Mouse (Mus musculus) G1E-ER4 (cell line): Measurements from ENCODE around the gene Sdccag8. TPM values are rescaled to one million over a fixed set of nuclear protein-coding genes. Genes with fewer than 3 reads are reported as not detected.

Experiments used
- GATA1 ChIP-seq: IDR thresholded peaks from one replicate; pipeline ENCODE4 v1.8.0; 2012; ENCODE audit warnings: low read length, inconsistent platforms
- polyA plus RNA-seq: library from polyadenylated mRNA; stranded (reverse); fragments of >175 nt; gene quantifications from 2 replicates; pipeline ENCODE4 v1.2.3, GENCODE M21; 2012

The Sdccag8 gene
- polyA plus RNA-seq, 1 experiment = 2.0 TPM

- no peak for TF ChIP-seq GATA1
These were observed 9.4 kb downstream of the Sdccag8 start for GRCm38 (mm10) chr1:176823889-176824288.

DNA sequence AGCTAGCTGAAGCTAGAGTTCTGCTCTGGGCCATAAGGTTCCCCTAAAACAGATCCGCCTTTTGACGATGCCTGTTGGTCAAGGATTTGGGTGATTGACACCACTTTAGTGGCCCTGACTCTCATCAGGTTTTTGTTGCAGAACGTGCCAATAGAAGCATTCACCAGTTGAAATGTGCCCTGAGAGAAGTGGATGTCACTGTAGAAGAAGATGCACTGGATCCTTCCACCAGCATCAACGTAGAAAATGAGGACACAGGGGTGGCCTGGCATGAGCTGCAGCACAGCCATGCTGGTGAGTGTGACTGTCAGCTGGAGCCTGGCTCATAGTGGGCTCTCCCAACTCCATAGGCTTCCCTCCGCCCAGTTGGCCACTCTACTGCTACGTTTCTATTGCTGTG lies 10.2 kb downstream of the Sdccag8 start:
- no peak for TF ChIP-seq GATA1

GRCm38 (mm10) chr1:176825084-176825483 lies 10.6 kb downstream of the Sdccag8 start:
- no peak for TF ChIP-seq GATA1

DNA sequence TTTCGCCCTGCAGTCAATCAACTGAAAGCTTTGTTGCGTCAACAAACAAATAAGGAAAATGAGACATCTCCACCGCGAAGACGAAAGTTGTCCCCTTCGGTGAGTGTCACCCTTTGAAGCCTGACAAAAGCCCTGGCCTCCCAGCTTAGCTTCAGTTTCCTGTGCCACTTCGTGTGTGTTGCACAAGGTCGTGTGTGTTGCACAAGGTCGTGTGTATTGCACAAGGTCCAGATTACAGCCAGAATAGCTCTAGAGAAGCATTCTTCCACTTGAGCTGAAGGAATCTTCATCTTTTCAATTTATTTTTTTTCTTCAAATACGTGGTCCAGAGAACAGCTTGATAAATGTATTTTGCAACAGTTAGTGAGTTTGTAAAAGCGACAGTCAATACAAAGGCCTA lies 11.7 kb downstream of the Sdccag8 start:
- TF ChIP-seq GATA1 = no peak

GRCm38 (mm10) chr1:176826931-176827330 lies 12.5 kb downstream of the Sdccag8 start:
- no peak for TF ChIP-seq GATA1

DNA sequence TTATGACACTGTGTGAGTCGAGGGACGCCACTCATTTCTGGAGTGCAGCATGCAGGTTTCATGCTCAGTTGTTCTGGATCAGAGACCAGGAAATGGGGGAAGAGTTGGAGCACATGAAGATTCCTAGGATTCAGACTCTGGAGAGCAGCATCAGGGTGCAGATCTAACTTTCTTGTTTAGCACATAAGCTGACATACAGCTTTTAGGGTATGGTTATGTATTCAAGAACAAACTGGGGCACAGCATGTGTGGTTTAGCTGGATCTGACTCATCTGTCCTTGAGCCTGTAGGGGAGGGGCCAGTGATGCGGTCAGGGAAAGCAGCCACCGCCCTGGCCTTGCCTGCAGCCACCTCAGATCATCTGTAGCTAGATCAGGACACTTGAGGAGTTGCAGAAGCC lies 12.9 kb downstream of the Sdccag8 start:
- TF ChIP-seq GATA1 = no peak

GRCm38 (mm10) chr1:176827945-176828485 lies 13.6 kb downstream of the Sdccag8 start:
- no peak for TF ChIP-seq GATA1

- no peak for TF ChIP-seq GATA1
These were observed 14.2 kb downstream of the Sdccag8 start for GRCm38 (mm10) chr1:176828666-176829065.

DNA sequence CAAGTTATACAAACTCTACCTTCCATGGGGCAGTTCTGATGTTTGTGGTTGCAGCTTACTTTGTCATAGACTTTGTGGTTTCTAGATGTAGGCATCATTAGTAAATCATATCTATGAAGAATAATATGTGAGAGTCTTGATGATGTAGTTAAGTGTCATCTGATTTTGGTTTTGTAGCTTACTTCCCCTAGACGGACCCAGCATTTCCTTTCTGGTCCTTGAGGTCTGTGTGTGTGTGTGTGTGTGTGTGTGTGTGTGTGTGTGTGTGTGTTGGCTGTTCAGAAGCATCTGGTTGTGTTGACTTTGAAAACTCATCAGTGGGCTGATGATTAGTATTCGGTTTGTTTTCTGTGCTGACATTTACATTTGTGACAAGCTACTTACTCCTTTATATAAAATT lies 17.6 kb downstream of the Sdccag8 start:
- TF ChIP-seq GATA1 = no peak

GRCm38 (mm10) chr1:176832607-176833006 lies 18.1 kb downstream of the Sdccag8 start:
- TF ChIP-seq GATA1 = no peak

DNA sequence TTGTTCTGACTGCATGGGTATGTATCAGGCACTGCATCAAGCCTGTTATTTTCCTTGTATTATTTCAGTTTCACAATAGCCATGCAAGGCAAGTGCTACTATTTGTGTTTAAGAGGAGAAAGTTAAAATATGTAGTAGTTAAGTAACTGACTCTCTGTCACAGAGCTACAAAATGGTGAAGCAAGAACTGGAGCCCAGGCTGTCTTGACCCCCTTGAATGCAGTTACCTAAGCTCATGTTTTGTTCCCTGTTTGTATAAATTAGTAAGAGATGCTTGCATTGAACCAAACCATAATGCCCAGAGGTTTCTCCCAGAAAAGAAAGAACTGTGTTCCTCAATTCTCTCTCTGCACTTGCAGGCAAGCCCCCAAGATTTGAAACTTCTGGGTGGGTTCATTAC lies 18.8 kb downstream of the Sdccag8 start:
- TF ChIP-seq GATA1 = no peak

- no peak for TF ChIP-seq GATA1
These were observed 19.5 kb downstream of the Sdccag8 start for GRCm38 (mm10) chr1:176833948-176834347.

DNA sequence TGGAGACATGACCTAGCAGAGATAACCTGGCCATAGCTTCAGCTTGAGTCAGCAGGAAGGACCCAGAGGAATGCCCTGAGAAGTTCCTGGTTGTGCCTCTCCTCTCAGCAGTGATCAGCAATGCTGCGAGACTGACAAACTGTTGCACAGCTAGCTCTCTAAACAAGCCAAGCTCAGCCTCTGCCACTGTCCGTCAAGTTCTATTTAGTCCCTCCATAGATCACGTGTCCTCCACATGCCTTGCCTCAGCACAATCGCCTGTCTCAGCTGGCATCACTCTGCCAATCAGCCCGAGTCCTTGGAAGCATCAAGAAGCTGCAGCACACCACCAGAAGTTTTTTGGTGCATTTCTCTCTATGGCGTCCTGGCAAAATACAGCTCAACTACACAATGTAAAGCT lies 20.4 kb downstream of the Sdccag8 start:
- TF ChIP-seq GATA1 = no peak

DNA sequence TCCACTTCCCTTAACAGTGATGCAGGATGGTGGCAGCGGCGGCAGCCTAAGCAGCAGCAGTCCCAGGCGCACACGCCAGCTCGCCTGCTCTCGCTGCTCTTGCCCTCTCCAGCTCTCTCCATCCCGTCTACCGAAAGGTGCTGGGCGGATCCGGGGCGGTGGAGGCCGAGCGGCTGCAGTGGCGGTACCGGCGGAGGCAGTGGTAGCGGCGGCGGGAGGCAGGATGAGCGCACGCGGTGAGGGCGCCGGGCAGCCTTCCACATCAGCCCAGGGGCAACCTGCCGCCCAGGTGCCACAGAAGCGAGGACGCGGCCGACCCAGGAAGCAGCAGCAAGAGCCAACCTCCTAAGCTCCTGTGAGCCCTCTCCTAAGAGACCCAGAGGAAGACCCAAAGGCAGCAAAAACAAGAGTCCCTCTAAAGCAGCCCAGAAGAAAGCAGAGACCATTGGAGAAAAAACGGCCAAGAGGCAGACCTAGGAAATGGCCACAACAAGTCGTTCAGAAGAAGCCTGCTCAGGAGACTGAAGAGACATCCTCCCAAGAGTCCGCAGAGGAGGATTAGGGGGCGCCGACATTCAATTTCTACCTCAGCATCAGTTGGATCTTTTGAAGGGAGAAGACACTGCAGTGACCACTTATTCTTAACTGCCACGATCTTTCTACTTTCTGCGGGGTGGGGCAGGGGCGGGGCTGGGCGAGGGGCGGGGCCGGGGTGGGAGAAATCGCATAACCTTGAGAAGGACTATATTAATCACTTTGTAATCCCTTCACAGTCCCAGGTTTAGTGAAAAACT lies 21.2 kb downstream of the Sdccag8 start:
- TF ChIP-seq GATA1 = no peak

- no peak for TF ChIP-seq GATA1
These were observed 30.9 kb downstream of the Sdccag8 start for GRCm38 (mm10) chr1:176845082-176845977.

DNA sequence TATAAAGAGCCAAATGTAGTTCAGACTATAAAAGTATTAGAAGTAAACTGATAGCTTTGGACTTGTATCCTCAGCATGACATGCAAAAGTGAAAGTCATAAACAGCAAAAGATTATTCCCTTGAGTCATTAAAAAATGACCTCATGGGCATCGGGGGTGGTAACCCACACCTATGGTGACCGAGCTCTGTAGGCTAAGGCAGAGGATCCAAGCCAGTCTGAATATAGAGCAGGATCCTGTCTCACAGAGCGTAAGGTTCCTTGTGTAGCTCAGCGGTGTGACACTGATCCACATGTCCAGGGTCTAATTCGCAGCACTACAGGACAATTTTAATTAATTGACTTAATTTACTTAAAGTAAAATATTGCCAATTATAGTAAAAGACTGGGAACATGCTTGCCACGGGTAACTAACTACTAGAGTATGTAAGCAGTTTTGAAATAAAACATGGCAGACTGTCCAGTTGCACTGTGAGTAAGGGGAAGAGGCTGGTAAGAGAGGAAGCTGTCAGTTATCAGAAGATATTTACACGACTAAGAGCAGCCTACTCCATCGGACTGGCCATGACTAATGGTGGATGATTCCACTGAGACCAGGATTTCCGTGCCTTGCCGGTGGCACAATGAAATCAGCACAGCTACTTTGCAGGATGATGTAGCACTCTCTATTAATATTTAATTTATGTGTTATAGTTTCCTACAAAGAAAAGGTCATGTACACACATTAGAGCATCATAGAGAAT lies 32.8 kb downstream of the Sdccag8 start:
- no peak for TF ChIP-seq GATA1
